Mouse (Mus musculus) myocyte (in vitro differentiated cells): Measurements from ENCODE around the gene Cfl1.

Experiments
- E2F4 ChIP-seq: IDR thresholded peaks from one replicate; pipeline ENCODE4 v1.6.1; 2011; ENCODE audit warnings: mild to moderate bottlenecking, control low read depth, moderate library complexity; ENCODE audit not compliant: insufficient read depth
- MYOD1 ChIP-seq, 3 experiments: IDR thresholded peaks; one replicate each; pipeline ENCODE4 v1.6.1; 2011; ENCODE audit warnings: control low read depth in 2 of 3, low read depth in 2 of 3, mild to moderate bottlenecking in 2 of 3, moderate library complexity in 1 of 3; ENCODE audit not compliant: insufficient read length in 2 of 3, control insufficient read depth in 1 of 3
- POLR2A ChIP-seq: IDR thresholded peaks from one replicate; pipeline ENCODE4 v1.6.1; 2011; ENCODE audit warnings: low read depth, mild to moderate bottlenecking, control low read depth, moderate library complexity; ENCODE audit not compliant: insufficient read length
- TCF12 ChIP-seq: IDR thresholded peaks from one replicate; pipeline ENCODE4 v1.6.1; 2011; ENCODE audit warnings: mild to moderate bottlenecking, control low read depth; ENCODE audit not compliant: poor library complexity, insufficient read depth, severe bottlenecking
- TCF3 ChIP-seq: IDR thresholded peaks from one replicate; pipeline ENCODE4 v1.6.1; 2011; ENCODE audit warnings: low read depth, control low read depth; ENCODE audit not compliant: insufficient read length

DNA sequence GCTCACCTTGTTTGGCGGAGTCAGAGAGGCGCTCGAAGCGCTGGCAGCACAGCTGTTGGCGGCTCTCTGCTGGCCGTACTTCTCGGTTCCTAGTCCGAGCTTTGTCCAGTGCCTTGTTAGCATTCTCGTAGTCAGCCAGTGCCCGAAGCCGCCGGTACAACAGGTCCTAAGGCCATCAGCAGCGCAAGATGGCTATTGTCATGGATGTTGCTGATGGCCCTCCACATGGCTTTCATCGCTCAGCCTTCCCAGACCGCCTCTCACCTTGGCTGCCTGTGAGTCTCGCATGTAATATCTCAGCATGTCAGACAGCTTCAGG, 5.8 kb downstream of the Cfl1 start:
- TF ChIP-seq POLR2A (peak; percentile 44), MYOD1 (IDR thresholded peaks at IDR 0.05; ENCODE audit: control insufficient read depth in 1 of 3, insufficient read length in 2 of 3, low read depth in 2 of 3) (no peak), E2F4 (no peak), TCF3 (no peak), TCF12 (no peak)
